Mouse (Mus musculus) neural tube, embryonic 10.5 days (tissue): ENCODE measurements at regions not wholly inside any gene's neighbourhood (a gene's known extent, or its start where the extent isn't known, plus 50 kb on each side); places are given as distances from the start of the nearest gene placed in this dataset.
"Not testable (repeated sequence)": the region's sequence is repeated elsewhere in the genome, so short reads cannot be mapped to it uniquely, and the experiment has no call there.

Experiments used
- DNase-seq: peaks from one replicate; pipeline ENCODE4 v3.0.0-alpha.2; 2017; ENCODE audit warnings: low spot score; ENCODE audit errors: extremely low spot score

- no peak for DNase-seq
Observed at GRCm38 (mm10) chr11:24293860-24294531, 216.1 kb downstream of the Bcl11a start.

- no peak for DNase-seq
Observed at GRCm38 (mm10) chr11:24296893-24297624, 219.2 kb downstream of the Bcl11a start.

- DNase-seq: no peak
Observed at GRCm38 (mm10) chr11:24297763-24298162, 219.9 kb downstream of the Bcl11a start.

- DNase-seq: no peak
Observed at GRCm38 (mm10) chr11:24300351-24300750, 222.5 kb downstream of the Bcl11a start.

- DNase-seq: no peak
Observed at GRCm38 (mm10) chr11:24301201-24301600, 223.3 kb downstream of the Bcl11a start.

- peak; percentile 76 for DNase-seq
Observed at GRCm38 (mm10) chr11:24305145-24305553, 227.3 kb downstream of the Bcl11a start.

GRCm38 (mm10) chr11:24305691-24306090 lies 227.8 kb downstream of the Bcl11a start:
- peak; percentile 46 for DNase-seq

- DNase-seq: no peak
Observed at GRCm38 (mm10) chr11:24306101-24306500, 228.2 kb downstream of the Bcl11a start.

- DNase-seq: peak; percentile 50
Observed at GRCm38 (mm10) chr11:24307601-24308252, 229.9 kb downstream of the Bcl11a start.

GRCm38 (mm10) chr11:24308253-24308633 lies 230.4 kb downstream of the Bcl11a start:
- no peak for DNase-seq

- no peak for DNase-seq
Observed at GRCm38 (mm10) chr11:24314046-24314445, 236.2 kb downstream of the Bcl11a start.

- no peak for DNase-seq
Observed at GRCm38 (mm10) chr11:24315582-24315981, 237.7 kb downstream of the Bcl11a start.

- DNase-seq: no peak
Observed at GRCm38 (mm10) chr11:24316198-24316597, 238.3 kb downstream of the Bcl11a start.

GRCm38 (mm10) chr11:24317989-24318735 lies 240.3 kb downstream of the Bcl11a start:
- DNase-seq: no peak

- DNase-seq: no peak
Observed at GRCm38 (mm10) chr11:24319222-24319621, 241.4 kb downstream of the Bcl11a start.

GRCm38 (mm10) chr11:24322412-24322811 lies 244.6 kb downstream of the Bcl11a start:
- not testable (repeated sequence) for DNase-seq

- no peak for DNase-seq
Observed at GRCm38 (mm10) chr11:24328481-24328880, 250.6 kb downstream of the Bcl11a start.

- DNase-seq: no peak
Observed at GRCm38 (mm10) chr11:24330366-24331124, 252.7 kb downstream of the Bcl11a start.

- DNase-seq: no peak
Observed at GRCm38 (mm10) chr11:24332241-24332640, 254.4 kb downstream of the Bcl11a start.

GRCm38 (mm10) chr11:24333111-24333510 lies 255.3 kb downstream of the Bcl11a start:
- DNase-seq: peak; percentile 4

- DNase-seq: no peak
Observed at GRCm38 (mm10) chr11:24335256-24335655, 257.4 kb downstream of the Bcl11a start.
